Mouse (Mus musculus) myocyte (in vitro differentiated cells): Measurements from ENCODE around the gene Cpeb1.

ENCODE experiments used
- CEBPB ChIP-seq: IDR thresholded peaks from 2 replicates; pipeline ENCODE4 v1.6.1; 2011; ENCODE audit warnings: mild to moderate bottlenecking, moderate library complexity; ENCODE audit not compliant: poor library complexity, insufficient read depth, severe bottlenecking
- E2F4 ChIP-seq: IDR thresholded peaks from one replicate; pipeline ENCODE4 v1.6.1; 2011; ENCODE audit warnings: mild to moderate bottlenecking, control low read depth, moderate library complexity; ENCODE audit not compliant: insufficient read depth
- MAX ChIP-seq: IDR thresholded peaks from one replicate; pipeline ENCODE4 v1.6.1; 2011; ENCODE audit warnings: low read depth, mild to moderate bottlenecking, control low read depth
- MYOD1 ChIP-seq, 3 experiments: IDR thresholded peaks; one replicate each; pipeline ENCODE4 v1.6.1; 2011; ENCODE audit warnings: control low read depth in 2 of 3, low read depth in 2 of 3, mild to moderate bottlenecking in 2 of 3, moderate library complexity in 1 of 3; ENCODE audit not compliant: insufficient read length in 2 of 3, control insufficient read depth in 1 of 3
- MYOG ChIP-seq, 3 experiments: IDR thresholded peaks; one replicate each; pipeline ENCODE4 v1.6.1; 2011; ENCODE audit warnings: control low read depth in 2 of 3, low read depth in 2 of 3, mild to moderate bottlenecking in 2 of 3; ENCODE audit not compliant: insufficient read length in 2 of 3, control insufficient read depth in 1 of 3, insufficient read depth in 1 of 3
- POLR2A ChIP-seq: IDR thresholded peaks from one replicate; pipeline ENCODE4 v1.6.1; 2011; ENCODE audit warnings: low read depth, mild to moderate bottlenecking, control low read depth, moderate library complexity; ENCODE audit not compliant: insufficient read length
- POLR2AphosphoS2 ChIP-seq: IDR thresholded peaks from one replicate; pipeline ENCODE4 v1.6.1; 2011; ENCODE audit warnings: low read depth, control low read depth; ENCODE audit not compliant: insufficient read length
- REST ChIP-seq: IDR thresholded peaks from one replicate; pipeline ENCODE4 v1.6.1; 2011; ENCODE audit warnings: mild to moderate bottlenecking, control low read depth, moderate library complexity; ENCODE audit not compliant: insufficient read depth, insufficient read length
- TCF12 ChIP-seq: IDR thresholded peaks from one replicate; pipeline ENCODE4 v1.6.1; 2011; ENCODE audit warnings: mild to moderate bottlenecking, control low read depth; ENCODE audit not compliant: poor library complexity, insufficient read depth, severe bottlenecking
- TCF3 ChIP-seq: IDR thresholded peaks from one replicate; pipeline ENCODE4 v1.6.1; 2011; ENCODE audit warnings: low read depth, control low read depth; ENCODE audit not compliant: insufficient read length
- USF1 ChIP-seq: IDR thresholded peaks from one replicate; pipeline ENCODE4 v1.6.1; 2011; ENCODE audit warnings: low read depth, mild to moderate bottlenecking, control low read depth, moderate library complexity

- TF ChIP-seq CEBPB = no peak
- no peak for TF ChIP-seq TCF12
- TF ChIP-seq MAX = no peak
- TF ChIP-seq POLR2A = no peak
- TF ChIP-seq REST = no peak
- no peak for TF ChIP-seq POLR2AphosphoS2
- TF ChIP-seq USF1 = no peak
- TF ChIP-seq TCF3 = no peak
- no peak for TF ChIP-seq MYOD1 (IDR thresholded peaks at IDR 0.05; ENCODE audit: control insufficient read depth in 1 of 3, insufficient read length in 2 of 3, low read depth in 2 of 3)
- TF ChIP-seq MYOG (IDR thresholded peaks at IDR 0.05; ENCODE audit: control insufficient read depth in 1 of 3, insufficient read depth in 1 of 3, insufficient read length in 2 of 3, low read depth in 2 of 3) = no peak
- no peak for TF ChIP-seq E2F4
These were observed 7.5 kb upstream of the Cpeb1 start for GRCm38 (mm10) chr7:81462815-81463214.
